Comparison of ENCODE assay signal across 32 mouse cellular contexts in genomic region chr1:139839290-139839689, GRCm38 (mm10). TPM values are rescaled to one million over a fixed set of nuclear protein-coding genes. Genes with fewer than 3 reads are reported as not detected.
DNase-seq lines count a peak whose midpoint lies in the region; ATAC-seq and TF ChIP-seq lines count a peak whose summit lies in the region.
"Had no signal": no experiment of that assay in that cellular context is flagged by ENCODE, and none has a peak within 500 bp of the region (broad histone marks: within the 10 kb centered on the region; RNA-seq: fewer than 3 reads in every experiment).

No protein-coding gene starts in this region.

- no peak overlapping the region for H3K27ac ChIP-seq in forebrain, embryonic 11.5 days (ENCODE audit: low read depth, low read length)
- no peak overlapping the region for H3K27ac ChIP-seq in forebrain, embryonic 13.5 days
- H3K27ac ChIP-seq: embryonic facial prominence, embryonic 13.5 days; embryonic facial prominence, embryonic 15.5 days; forebrain, embryonic 10.5 days had no signal

- WGBS in forebrain, embryonic 11.5 days: 71% methylated on average over 2 of the region's 2 CpGs
- WGBS in forebrain, embryonic 13.5 days: 69% methylated on average over 2 of the region's 2 CpGs

- peak; percentile 63; the same call in 1 of the 2 replicates for ATAC-seq in forebrain, embryonic 11.5 days (replicated peaks; ENCODE audit: low FRiP score)
- ATAC-seq in forebrain, embryonic 13.5 days: no peak
- ATAC-seq: activated CD4-positive, CD25-positive, alpha-beta regulatory T cell, adult 4 months; CD4-positive, CD25-positive, alpha-beta regulatory T cell, adult 4 months; forebrain, embryonic 14.5 days; forebrain, embryonic 16.5 days; Patski had no signal

- no peaks in the 10 kb centered on the region for H3K27me3 ChIP-seq in forebrain, embryonic 11.5 days (ENCODE audit: control insufficient read depth, insufficient read depth, low read length)
- no peaks in the 10 kb centered on the region for H3K27me3 ChIP-seq in forebrain, embryonic 13.5 days
- H3K27me3 ChIP-seq: CH12.LX; embryonic facial prominence, embryonic 13.5 days; embryonic facial prominence, embryonic 15.5 days; Patski had no signal

- H3K9ac ChIP-seq in forebrain, embryonic 11.5 days (ENCODE audit: low read length): no peak overlapping the region
- H3K9ac ChIP-seq in forebrain, embryonic 13.5 days: no peak overlapping the region
- H3K9ac ChIP-seq: embryonic facial prominence, embryonic 13.5 days; embryonic facial prominence, embryonic 15.5 days had no signal

- no peak for DNase-seq in forebrain, embryonic 11.5 days (ENCODE audit: low spot score)
- DNase-seq in ES-CJ7 (ENCODE audit: low read depth, low spot score) (peak; percentile 13), R1 (ENCODE audit: low read depth, low spot score) (peak; percentile 75)
- peak; percentile 7 for DNase-seq in brain, embryonic 14.5 days (ENCODE audit: low read depth)
- no peak for DNase-seq in layer of hippocampus, postnatal 25 days (ENCODE audit: extremely low spot score in 1 of 2, low spot score in 1 of 2)
- no peak for DNase-seq in kidney, postnatal 4 days
- DNase-seq: adrenal gland, adult 8-10 months; adrenal gland, postnatal 36 days; B cell, adult 2 months; cerebellum, adult 11 months; cerebellum, adult 18-20 months; cerebellum, adult 8-10 months; cerebellum, adult 9-11 months; cerebellum, postnatal 14 days; cerebellum, postnatal 36 days; embryo, embryonic 11 days had no signal

- no peaks in the 10 kb centered on the region for H3K9me3 ChIP-seq in forebrain, embryonic 11.5 days (ENCODE audit: control insufficient read depth, low read length)
- no peaks in the 10 kb centered on the region for H3K9me3 ChIP-seq in forebrain, embryonic 13.5 days (replicated peaks)
- H3K9me3 ChIP-seq: embryonic facial prominence, embryonic 13.5 days; embryonic facial prominence, embryonic 15.5 days; forebrain, embryonic 10.5 days had no signal

- H3K4me2 ChIP-seq in forebrain, embryonic 11.5 days (ENCODE audit: low read depth, low read length, severe bottlenecking): no peak overlapping the region
- no peak overlapping the region for H3K4me2 ChIP-seq in forebrain, embryonic 13.5 days
- H3K4me2 ChIP-seq: embryonic facial prominence, embryonic 13.5 days; embryonic facial prominence, embryonic 15.5 days had no signal

- no peak overlapping the region for H3K4me3 ChIP-seq in forebrain, embryonic 11.5 days (ENCODE audit: low read depth, low read length)
- H3K4me3 ChIP-seq in forebrain, embryonic 13.5 days: no peak overlapping the region
- H3K4me3 ChIP-seq: embryonic facial prominence, embryonic 13.5 days; embryonic facial prominence, embryonic 15.5 days; erythroblast, embryonic 14.5 days; forebrain, embryonic 10.5 days had no signal

- H3K4me1 ChIP-seq in forebrain, embryonic 11.5 days (replicated peaks; ENCODE audit: control insufficient read depth, insufficient read depth, low read length): no peaks in the 10 kb centered on the region
- no peaks in the 10 kb centered on the region for H3K4me1 ChIP-seq in forebrain, embryonic 13.5 days
- H3K4me1 ChIP-seq: embryonic facial prominence, embryonic 13.5 days; embryonic facial prominence, embryonic 15.5 days; forebrain, embryonic 10.5 days had no signal

- TF ChIP-seq POLR2A in brain, embryonic 14.5 days (IDR thresholded peaks at IDR 0.05; ENCODE audit: borderline replicate concordance, extremely low read depth, insufficient read depth, insufficient read length, poor library complexity, severe bottlenecking): no peak

- no peaks in the 10 kb centered on the region for H3K36me3 ChIP-seq in forebrain, embryonic 11.5 days (ENCODE audit: control insufficient read depth, insufficient read depth, low read length)
- no peaks in the 10 kb centered on the region for H3K36me3 ChIP-seq in forebrain, embryonic 13.5 days (ENCODE audit: poor library complexity, severe bottlenecking)
- H3K36me3 ChIP-seq: embryonic facial prominence, embryonic 13.5 days; embryonic facial prominence, embryonic 15.5 days; forebrain, embryonic 10.5 days had no signal

- no peak for TF ChIP-seq CTCF in brain, embryonic 14.5 days (IDR thresholded peaks at IDR 0.05; ENCODE audit: borderline replicate concordance, extremely low read depth, insufficient read depth, insufficient read length)

RNA-seq across cellular contexts. Expression of gene Cfhr2, which starts 19.2 kb away (rescaled TPM):
- not detected in 2 replicates for polyA plus RNA-seq in forebrain, embryonic 11.5 days (2014; fragmentation: Nextera tagmentation; extraction: Ambion mirVana)
- polyA plus RNA-seq in forebrain, embryonic 13.5 days (2015; fragmentation: Nextera tagmentation; extraction: Ambion mirVana): not detected in 2 replicates
- polyA plus RNA-seq in brain, embryonic 14.5 days (2012; rRNA removed): 0.04 TPM in 1 of 2 replicates, not detected in the other
- total RNA-seq in layer of hippocampus, postnatal 25 days (2021): under 1 TPM in 1 of 2 experiments, not detected in 1; 0.22 TPM
- total RNA-seq: CH12.LX; common myeloid progenitor, adult 5-6 weeks; ES-E14; MEL had no signal
- polyA plus RNA-seq: activated CD4-positive, CD25-positive, alpha-beta regulatory T cell, adult 4 months; CD4-positive, CD25-positive, alpha-beta regulatory T cell, adult 4 months; embryonic facial prominence, embryonic 11.5 days; erythroblast, embryonic 14.5 days; forebrain, embryonic 10.5 days; forebrain, embryonic 14.5 days; forebrain, embryonic 16.5 days; Patski had no signal

RNA-seq across cellular contexts. Expression of gene Gm4788, which starts 58.2 kb away (rescaled TPM):
- polyA plus RNA-seq in forebrain, embryonic 11.5 days (2014; fragmentation: Nextera tagmentation; extraction: Ambion mirVana): not detected in 2 replicates
- polyA plus RNA-seq in forebrain, embryonic 13.5 days (2015; fragmentation: Nextera tagmentation; extraction: Ambion mirVana): not detected in 2 replicates
- polyA plus RNA-seq in brain, embryonic 14.5 days (2012; rRNA removed): not detected in 2 replicates
- total RNA-seq in layer of hippocampus, postnatal 25 days (2021): under 1 TPM in 1 of 2 experiments, not detected in 1; 0.10 TPM
- total RNA-seq: CH12.LX; common myeloid progenitor, adult 5-6 weeks; ES-E14; MEL had no signal
- polyA plus RNA-seq: activated CD4-positive, CD25-positive, alpha-beta regulatory T cell, adult 4 months; CD4-positive, CD25-positive, alpha-beta regulatory T cell, adult 4 months; embryonic facial prominence, embryonic 11.5 days; embryonic facial prominence, embryonic 13.5 days; embryonic facial prominence, embryonic 15.5 days; erythroblast, embryonic 14.5 days; forebrain, embryonic 10.5 days; forebrain, embryonic 14.5 days; forebrain, embryonic 16.5 days; frontal cortex, adult 2 months; Patski had no signal

Comparison
In these comparisons a context has a peak if more than half of its experiments do, and no peak if none do; other contexts are left out.
1. DNase-seq: peak in ES-CJ7 (single experiment), R1 (single experiment) and brain, embryonic 14.5 days (single experiment); none in forebrain, embryonic 11.5 days (single experiment), layer of hippocampus, postnatal 25 days (0 of 2) and kidney, postnatal 4 days (0 of 2).